Mouse (Mus musculus) heart, adult 2 months (tissue): Measurements from ENCODE around the gene Slc1a5.
A peak's percentile ranks its signal among the peaks of the same experiment; 100 is the strongest.

ENCODE experiments used
- CTCF ChIP-seq: fragments of 200-600 bp; IDR thresholded peaks from 2 replicates; pipeline ENCODE4 v1.8.1; 2022; ENCODE audit warnings: antibody characterized with exemption, mild to moderate bottlenecking, moderate library complexity
- POLR2A ChIP-seq: fragments of 200-500 bp; IDR thresholded peaks from 2 replicates; pipeline ENCODE4 v1.6.1; 2011; ENCODE audit warnings: mild to moderate bottlenecking, low read depth, low read length, control low read depth; ENCODE audit not compliant: insufficient read depth

DNA sequence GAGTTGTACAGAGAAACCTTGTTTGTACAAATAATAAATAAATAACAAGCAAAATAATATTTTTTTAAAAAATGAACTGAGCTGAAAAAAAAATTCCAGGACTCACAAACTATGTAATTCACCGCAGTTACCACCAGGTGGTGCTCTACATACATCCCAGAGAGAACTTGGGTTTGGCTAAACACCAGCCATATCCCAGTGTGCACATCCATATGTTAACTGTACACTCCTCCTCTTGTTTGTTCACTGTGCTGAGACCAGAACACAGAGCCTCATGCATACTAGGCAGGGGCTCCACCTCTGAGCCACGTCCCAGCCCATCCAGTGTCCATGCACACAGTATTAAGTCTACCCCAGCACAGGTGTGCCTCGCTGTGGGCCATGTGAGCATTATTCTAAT lies 35.0 kb upstream of the Slc1a5 start:
- TF ChIP-seq CTCF (peak; percentile 92), POLR2A (no peak)
